Mouse (Mus musculus) thymus, postnatal 25 days (tissue): Measurements from ENCODE around the gene Asb17.
"Not testable (repeated sequence)": the region's sequence is repeated elsewhere in the genome, so short reads cannot be mapped to it uniquely, and the experiment has no call there.

Experiments
- DNase-seq: peaks from one replicate; pipeline ENCODE4 v3.0.0; 2022

Asb17 gene

DNA sequence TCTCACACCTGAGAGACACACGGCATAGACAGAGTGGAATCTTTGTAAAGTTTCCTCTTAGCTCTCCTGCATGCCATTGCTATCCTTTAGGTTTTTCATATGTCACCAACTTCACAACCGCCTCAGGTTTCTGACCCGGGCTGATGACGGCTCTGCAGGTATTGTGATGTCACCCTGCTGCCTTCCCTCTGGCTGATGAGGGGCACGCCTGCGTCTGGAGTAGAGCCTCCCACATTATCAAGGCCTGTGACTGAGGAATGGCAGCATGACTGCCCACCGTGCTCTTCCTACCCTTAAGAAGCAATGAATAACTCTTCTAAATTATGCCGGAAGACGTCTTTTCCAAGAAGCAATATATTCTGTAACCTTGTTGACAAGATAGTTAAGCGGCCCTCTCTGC is at the start of gene Asb17:
Asb17 (plus strand) TSS at position 180 of the 400 bp plus-strand sequence.
- no peak for DNase-seq

DNA sequence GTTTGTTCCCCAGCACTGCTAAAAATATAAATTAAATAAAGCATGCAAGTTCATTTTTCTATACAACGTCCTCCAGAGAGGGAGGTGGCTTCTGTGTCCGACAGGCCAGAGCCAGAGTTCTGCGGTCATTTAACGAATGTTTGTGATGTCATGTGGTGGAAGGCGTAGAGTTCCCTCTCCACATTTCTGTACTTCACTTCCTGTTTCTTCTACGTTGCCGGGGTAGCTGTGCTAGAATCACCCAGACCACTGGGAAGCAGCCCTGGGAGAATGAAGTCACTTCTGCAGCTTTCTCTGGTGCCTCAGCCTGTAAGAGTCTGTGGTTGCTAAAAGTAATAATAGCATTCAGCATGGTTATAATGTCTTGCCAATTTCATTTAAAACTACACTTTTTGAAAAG is 46.4 kb upstream of the Asb17 start:
- DNase-seq, result no peak

DNA sequence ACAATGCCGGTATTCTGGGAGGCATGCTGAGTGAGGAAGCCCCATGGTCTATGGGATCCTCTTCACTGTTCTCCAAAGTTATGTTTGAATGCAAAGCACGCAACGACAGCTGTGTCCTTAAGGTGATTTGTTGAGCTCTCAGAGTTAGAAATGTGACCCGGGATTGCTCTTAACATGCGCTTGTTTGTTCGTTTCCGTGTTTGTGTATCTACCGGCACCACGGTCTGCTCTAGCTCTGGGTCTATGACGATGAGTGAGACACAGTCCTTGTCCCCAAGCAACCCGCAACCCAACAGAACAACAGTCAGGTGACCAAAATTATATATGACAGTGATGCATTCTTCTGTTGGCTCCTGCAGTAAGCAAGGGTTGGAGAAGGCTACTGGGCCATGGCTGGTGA is 44.4 kb upstream of the Asb17 start:
- DNase-seq, result no peak

DNA sequence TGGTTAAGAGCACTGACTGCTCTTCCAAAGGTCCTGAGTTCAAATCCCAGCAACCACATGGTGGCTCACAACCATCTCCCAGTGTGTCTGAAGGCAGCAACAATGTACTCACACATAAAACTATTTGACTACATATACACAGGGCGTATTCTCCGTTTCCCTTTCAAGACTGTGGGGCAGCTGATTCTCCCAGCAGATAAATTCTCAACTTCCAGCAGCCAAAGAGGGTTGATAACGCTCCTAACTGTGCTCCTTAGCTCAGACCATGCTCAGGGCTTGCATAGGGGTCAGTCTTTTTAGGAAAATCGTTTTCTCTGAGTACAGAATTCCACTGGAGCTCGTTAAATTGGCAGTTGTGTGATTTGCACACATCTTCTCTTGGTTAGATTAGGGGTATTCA is 43.3 kb upstream of the Asb17 start:
- no peak for DNase-seq

DNA sequence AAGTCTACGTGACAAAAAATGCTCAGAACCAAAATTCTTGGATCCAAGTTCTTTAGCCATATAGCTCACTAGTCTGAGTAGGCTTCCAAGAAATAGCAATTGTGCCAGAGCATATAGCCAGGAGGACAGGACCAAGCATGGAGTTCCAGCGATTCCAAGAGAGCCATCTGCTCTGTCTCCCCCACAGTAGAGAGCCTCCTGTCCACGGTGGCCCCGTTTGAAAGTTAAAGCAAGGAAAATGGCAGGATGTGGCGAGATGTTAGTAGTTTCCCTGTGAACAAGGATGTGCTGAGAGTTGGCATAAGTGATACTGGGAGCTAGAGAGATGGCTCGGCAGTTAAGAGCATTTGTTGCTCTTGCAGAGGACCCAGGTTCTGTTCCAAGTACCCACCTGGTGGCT is 42.5 kb upstream of the Asb17 start:
- DNase-seq, result no peak

DNA sequence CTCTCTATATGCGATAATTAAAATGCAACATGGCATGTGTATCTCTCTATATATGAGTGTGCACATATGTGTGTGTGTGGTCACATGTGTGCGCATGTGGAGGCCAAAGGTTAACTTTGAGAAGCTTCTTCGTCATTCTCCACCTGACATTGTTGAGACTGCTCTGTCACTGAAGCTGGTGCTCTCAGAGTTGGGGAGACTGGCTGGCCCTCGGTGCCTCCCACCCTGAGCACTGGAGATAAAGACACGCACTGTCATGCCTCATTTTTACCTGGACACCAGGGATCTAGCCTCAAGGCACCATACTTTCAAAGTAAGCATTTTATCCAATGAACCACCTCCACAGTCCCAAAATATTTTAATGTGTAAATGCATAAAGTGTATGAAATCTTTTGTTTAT is 41.4 kb upstream of the Asb17 start:
- no peak for DNase-seq

DNA sequence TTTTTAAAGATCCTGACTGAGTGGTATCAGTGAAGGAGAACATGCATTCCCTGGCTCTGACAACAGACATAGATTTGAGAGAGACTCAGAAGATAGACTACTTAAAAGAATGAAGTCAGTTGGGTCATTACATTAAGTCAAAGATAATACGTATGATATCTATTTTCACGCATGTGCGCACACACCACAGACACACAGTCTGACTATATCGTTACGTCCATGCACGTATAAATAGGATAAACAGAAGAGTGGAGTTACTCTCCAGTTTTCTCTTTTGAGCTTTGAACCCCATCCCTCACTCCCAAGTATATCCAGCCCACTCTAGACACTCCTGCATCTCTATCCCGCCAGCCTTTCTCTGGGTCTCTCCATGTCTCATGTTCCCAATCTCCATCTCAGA is 40.0 kb upstream of the Asb17 start:
- DNase-seq, result no peak

DNA sequence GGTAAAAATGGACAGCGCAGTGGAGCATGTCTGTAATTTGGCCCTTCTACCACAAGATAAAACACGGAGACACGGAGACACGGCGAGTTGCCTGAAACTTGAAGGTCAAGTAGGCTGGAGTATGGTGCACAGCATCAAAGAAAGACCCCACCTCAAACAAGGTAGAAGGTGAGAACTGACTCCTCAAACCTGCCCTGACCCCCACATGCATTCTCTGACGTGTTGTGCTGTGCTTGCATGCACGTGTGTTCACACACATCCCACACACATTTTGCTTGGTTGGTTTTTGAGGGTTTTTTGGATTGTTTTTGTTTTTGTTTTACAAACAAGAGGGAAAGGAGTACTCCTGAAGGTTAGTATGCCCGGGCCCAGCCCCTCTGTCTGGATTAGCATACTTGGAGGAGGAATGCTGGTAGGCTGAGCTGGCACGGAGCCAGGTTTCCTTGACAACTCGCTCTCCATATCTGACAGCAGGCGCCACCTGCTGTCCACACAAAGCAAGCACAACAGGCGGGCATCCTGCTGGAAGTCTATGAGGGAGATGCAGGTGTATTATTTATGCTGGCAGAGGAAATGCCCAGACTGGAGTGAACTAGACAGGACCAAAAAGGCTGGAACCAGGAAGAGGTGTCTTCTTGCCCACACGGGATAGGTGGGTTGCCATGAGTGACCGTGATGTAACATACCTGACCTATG is 37.8 kb upstream of the Asb17 start:
- peak; percentile 78 for DNase-seq

DNA sequence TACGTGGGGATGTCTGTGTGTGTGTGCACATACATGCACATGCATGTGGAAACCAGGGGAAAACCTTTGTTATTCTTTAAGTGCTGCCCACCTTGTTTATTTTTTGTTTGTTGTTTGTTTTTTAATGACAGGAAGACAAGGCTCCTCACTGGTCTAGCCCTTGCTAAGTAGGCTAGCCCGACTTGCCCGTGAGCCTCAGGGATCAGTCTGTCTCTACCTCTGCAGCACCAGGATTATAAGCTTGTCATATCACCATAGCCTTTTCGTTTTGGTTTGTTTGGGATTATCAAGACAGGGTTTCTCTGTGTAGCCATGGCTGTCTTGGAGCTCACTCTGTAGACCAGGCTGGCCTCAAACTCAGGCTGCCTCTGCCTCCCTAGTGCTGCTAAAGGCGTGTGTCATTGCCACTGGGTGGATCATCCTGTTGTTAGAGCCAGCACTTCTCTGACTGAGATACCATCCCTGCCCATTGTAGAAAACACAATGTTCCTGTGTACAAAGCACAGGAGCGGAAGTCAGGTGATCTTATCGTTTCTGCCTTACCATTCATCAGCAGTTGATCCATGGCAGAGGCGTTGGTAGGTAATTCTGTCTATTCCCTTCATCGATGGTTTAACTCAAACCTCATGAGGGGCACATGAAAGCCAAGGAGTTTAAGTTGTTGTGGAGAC is 37.1 kb upstream of the Asb17 start:
- DNase-seq, result no peak

DNA sequence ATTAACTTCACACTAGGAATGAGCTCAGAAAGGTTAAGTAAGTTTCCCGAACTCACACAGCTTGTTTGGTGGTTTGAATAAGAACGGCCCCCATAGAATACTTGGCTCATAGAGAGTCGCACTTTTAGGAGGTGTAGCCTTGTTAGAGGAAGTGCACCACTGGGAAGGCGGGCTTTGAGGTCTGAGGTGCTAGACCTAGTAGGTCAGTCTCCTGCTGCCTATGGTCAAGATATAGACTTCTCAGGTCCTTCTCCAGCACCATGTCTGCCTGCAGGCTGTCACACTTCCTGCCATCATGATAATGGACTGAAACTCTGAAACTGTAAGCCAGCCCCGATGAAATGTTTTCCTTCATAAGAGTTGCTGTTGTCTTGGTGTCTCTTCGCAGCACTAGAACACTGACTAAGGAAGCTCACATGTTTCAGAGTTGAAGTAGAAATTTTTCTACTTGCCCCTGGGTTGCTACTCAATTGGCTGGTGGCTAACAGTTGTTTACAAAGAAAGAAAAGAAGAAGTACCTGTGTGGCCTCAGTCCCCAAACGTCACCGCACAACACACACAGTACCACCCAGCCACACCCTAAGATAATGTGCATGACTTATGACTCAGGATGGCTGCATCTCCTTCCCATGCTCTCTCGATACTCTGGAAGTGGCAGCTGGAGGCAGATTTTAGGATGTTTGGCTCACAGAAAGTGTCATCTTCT is 36.4 kb upstream of the Asb17 start:
- DNase-seq, result no peak

DNA sequence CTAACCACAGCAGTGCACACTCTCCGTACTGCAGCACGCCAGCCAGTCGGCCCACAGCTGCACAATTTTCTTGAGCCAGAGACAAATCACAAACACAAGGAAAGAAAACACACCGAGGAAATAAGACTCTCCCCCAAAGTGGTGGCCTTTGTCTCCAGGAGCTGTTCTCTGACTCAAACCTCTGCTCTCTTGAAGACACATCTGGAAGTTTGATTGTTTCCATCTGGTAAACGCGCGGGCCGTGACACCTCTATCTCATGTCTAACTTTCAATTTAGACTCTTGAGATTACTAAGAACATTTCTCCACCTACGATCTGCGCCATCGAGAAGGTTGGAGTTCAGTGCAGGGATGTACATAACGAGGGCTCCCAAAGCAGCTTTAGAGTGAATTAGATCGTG is 35.6 kb upstream of the Asb17 start:
- no peak for DNase-seq

DNA sequence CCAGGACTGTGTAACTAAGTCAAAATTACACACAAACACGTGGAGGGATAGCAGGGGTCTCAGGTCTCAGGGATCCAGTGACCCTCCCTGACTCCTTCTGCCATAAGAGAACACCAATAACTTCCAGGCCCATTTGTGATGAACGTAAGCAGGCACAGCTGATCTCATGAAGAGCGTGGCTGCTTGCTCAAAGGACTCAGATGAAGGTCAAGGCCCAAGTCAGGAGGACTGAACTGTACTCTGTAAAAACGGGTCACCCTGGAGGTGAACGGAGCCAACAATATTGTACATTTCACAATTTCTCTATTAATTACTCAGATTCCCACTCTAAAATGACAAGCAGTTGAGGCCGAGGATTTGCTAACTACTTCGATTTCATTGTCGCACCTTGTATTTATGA is 30.0 kb upstream of the Asb17 start:
- DNase-seq, result no peak

DNA sequence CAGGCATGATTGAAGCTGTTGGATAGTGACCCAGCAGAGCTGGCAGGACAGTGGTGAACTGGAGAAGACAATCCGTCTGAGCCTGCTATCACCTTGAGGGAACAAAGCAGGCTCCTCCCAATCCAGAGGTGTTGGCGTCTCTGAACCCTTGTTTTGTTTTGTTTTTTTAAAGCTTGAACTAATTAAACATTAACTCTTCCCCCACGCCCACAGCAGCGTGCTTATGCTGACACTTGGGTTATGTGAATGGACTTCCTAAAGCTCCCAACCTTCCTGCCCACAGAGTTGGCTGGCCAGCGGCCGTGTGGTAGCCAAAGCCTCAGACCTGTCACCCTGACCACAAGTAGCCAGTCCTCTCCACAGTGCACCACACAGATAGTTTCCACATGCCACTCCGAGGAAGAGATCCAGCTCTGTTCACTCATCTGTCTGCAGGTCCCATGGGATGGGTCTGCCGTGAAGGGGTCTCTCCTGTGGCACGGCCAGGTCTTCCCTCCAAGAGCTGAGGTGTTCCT is 26.6 kb upstream of the Asb17 start:
- DNase-seq, result no peak

DNA sequence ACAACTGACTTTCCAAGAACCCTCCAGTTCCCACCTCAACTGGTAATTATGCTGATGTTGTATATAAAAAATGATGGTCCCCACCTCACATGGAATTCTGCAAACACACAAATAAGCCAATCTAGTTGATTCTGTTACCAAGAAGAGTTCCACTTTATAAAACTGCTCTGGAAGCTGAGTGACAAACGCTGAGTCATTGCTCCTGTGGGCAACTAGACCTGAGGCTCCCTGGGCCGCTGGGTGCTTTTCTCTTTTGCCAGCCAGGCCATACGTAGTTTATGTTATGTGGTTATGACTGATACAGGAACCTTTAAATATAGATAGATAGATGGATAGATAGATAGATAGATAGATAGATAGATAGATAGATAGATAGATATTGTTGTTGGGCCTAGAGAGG is 25.3 kb upstream of the Asb17 start:
- DNase-seq, result no peak

DNA sequence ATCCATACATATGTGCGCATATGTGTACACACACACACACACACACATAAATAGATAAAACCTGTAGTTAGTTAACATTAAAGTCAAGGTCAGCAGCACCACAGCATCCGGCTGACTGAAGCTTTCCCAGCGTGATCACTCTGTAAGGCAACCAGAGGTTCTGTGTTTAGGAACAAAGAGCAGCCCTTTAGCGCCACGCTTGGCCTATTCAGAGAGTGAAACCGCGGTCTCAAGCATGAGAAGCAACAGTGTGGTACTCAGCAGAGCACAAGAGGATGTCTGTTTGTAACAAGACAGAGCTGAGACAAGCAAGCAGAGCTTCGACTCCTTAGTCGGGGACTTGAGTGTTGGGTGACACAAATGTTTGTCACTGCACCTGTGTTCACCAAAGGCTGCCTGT is 24.6 kb upstream of the Asb17 start:
- no peak for DNase-seq

DNA sequence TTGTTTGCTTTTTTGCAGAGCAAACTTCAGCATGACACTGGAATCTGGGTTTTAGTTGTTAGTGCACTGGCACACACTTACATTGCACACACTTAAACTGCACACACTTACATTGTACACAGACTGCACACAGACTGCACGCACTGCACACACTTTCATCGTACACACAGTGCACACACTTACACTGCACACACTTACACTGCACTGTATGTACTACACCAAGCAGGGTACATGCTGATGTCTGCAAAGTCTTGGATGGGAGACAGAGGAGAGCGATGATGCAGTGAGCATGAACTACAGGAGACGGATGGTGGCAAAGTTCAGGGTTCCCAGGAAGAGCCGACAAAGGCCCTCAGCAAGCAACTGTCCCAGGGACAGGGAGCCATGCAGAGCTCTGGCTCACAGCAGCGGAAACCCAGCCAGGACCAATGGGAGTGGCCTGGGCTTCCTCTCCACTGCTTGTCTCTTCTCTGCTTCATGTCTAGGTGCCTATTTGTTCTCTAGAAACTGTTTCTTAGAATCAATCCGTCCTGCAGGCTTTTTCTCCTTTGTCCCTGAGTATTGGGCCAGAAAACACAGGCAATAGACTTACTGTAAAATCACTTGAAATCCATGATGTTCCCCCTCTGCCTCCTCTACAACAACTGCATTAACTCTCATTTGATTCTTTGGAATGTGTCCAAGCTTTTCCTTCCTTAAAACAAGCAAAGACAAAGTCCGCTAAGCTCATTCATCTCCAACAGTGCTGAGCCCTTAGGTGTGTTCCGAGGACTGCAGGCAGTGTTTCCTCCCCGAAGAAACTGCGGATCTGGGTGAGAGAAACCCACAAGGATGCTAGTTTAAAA is 20.1 kb upstream of the Asb17 start:
- no peak for DNase-seq

DNA sequence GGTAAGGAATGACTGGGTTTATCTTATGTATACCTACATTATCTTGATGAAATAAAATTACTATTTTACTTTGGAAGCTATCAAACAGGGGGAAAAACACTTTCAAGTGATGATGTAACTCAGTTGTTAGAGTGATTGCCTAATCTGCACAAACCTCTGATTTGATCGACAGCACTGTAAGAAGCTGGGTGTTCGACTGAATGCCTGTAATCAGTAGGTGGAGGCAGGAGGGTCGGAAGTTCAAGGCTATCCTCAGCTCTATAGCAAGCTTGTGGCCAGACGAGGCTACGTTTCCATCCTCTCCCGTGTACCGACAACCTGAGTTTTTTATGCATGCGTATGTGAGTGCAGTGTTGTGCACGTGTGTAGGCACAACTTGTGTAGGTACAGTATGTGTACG is 18.8 kb upstream of the Asb17 start:
- DNase-seq, result no peak

DNA sequence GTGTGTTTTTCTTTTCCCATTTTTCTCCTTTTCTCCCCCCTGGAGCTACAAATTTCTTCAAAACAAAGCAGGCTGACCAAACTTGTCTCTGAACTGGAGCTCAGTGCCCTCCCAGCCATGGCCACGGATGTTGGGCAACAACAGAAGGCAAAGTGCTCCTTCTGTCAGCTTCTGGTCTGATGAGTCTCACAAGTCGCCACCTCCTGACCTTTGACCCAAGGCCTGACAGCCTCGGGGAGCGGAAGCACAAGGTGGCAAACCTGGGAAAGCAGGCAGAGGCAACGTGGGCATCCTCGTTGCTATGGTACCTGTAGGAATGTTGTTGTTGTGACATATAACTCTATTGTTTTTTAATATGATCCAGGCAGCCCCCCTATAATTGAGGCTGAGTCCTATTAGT is 17.4 kb upstream of the Asb17 start:
- no peak for DNase-seq

DNA sequence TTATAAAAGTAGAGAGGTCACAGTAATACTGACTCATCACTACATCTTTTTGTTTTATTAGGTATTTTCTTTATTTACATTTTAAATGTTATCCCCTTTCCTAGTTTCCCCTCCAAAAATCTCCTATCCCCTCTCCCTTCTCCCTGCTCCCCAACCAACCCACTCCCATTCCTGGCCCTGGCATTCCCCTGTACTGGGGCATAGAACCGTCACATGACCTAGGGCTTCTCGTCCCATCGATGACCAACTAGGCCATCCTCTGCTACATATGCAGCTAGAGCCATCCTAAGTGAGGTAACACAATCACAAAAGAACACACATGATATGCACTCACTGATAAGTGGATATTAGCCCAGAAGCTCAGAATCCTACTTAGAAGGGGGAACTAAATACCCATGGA is 14.2 kb upstream of the Asb17 start:
- not testable (repeated sequence) for DNase-seq

DNA sequence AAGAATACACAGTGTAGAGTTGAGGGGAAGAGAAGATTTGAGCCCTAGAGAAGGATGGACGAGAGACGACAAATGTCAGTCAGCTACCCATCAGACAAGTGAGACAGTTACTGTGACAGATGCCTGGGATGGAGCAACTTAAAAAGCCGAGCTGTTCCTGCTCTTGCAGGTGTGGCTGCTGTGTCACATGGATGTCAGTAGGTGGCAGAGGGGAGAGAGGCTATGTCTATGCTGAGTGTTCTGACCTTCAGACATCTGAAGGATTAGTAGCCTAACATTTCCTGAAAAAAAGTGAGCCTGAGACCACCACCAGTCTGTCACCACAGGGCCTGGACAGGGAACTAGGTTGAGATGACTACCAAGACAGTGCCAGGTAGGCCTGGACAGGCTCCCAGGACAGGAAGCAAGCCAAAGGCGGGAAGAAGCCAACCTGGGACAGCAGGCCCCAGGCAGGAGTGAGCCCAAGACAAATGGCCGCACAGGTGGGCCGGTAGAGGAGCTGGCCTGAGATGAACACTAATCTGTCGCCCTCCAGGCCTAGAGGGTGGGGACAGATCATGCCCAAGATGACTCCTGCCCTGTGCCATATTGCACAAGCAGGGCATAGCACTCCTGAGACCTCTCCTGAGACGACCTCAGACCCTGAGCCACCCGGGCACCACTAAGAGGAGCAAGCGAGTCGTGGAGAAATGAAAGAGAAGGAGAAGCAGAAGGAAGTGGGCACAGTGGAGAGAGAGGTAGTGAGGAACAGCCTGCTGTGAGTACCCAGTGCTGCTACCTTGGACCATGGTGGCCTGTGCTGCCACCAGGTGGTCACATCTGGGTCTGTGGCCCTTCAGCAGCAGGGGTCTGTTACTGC is 12.8 kb upstream of the Asb17 start:
- peak; percentile 38 for DNase-seq

DNA sequence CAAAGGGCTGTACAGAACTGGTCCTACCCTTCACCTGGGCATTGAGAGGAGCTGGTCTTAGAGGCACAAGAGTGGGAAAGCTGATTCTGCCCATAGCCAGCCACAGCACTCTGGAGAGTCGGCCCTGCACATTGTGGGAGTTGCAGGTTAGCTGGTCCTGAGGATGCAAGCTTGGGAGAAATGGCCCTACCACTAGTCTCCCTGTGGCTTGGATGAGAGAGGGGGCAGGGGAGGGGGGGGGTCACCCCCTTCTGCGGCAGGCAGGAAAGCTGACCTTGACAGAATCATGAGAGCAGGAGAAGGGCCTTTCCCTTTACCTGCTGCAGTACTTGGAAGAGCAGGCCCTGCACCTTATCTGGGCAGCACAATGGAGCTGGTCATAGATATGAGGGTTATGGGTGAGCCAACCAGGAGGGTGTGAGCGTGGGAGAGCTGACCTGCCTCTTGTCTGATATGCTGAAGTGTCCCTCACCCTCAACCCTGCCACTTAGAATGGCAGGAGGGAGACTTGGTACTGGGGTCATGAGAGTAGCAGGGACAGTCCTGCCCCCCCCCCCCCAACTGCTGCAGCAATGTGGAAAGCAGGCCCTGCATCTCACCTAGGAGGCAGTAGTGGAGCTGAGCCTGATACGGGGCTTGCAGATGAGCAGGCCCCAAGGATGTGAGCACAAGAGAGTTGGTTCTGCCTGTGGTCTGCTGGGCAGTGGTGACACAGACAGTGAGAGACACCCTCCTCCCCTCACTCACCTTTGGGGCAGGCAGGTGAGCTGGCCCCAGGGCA is 11.9 kb upstream of the Asb17 start:
- no peak for DNase-seq

DNA sequence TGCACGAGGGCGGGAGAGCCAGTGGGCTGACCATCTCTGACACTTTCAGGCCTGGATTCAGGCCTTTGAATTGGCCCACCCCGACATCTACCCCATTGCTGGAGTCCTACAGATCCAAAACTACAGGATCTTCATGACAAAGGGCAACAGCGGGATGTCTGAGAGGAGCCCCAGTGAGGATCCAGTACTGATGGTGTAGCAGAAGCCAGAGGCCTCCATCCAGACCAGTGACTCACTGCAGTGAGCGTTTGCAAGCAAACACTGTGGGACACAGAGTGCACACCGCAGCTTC is 11.4 kb upstream of the Asb17 start:
- DNase-seq, result no peak
